In the genomic region with DNA sequence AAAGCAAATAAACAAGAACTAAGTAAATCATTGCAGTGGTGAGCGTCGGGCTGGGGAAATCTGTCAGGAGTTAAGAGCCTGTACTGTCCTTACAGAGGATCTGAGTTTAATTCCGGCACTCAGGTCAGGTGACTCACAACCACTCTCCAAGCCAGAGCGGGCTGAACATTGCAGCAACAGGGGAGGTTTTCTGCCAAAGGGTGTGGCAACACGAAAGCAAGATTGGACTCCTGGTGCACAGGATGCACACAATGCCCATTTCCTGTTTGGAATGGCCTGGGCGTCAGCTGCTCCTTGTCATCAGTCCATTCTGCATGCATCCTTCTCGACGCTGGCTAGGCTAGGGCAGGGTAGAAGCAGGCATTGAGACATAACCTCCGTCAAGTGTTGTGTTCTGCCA, we compare ENCODE assay signal across 10 mouse cellular contexts. TPM values are rescaled to one million over a fixed set of nuclear protein-coding genes. Genes with fewer than 3 reads are reported as not detected.
DNase-seq lines count a peak whose midpoint lies in the region; ATAC-seq lines count a peak whose summit lies in the region.
"Had no signal": no experiment of that assay in that cellular context is flagged by ENCODE, and none has a peak within 500 bp of the region (broad histone marks: within the 10 kb centered on the region; RNA-seq: fewer than 3 reads in every experiment).

No protein-coding gene starts in this region.

- H3K4me1 ChIP-seq in heart, embryonic 12.5 days (replicated peaks), result peaks cover 80% of the 10 kb centered on the region
- H3K4me1 ChIP-seq in megakaryocyte, embryonic 14.5 days, result peaks cover 51% of the 10 kb centered on the region
- peaks cover 37% of the 10 kb centered on the region for H3K4me1 ChIP-seq in forebrain, embryonic 13.5 days
- peaks cover 43% of the 10 kb centered on the region for H3K4me1 ChIP-seq in hindbrain, embryonic 13.5 days (replicated peaks)

- H3K4me3 ChIP-seq in heart, embryonic 12.5 days, result no peak overlapping the region
- peak overlapping the region; percentile 77 for H3K4me3 ChIP-seq in megakaryocyte, embryonic 14.5 days (replicated peaks)
- no peak overlapping the region for H3K4me3 ChIP-seq in forebrain, embryonic 13.5 days
- no peak overlapping the region for H3K4me3 ChIP-seq in hindbrain, embryonic 13.5 days
- H3K4me3 ChIP-seq: lung, embryonic 15.5 days had no signal

- no peak overlapping the region for H3K27ac ChIP-seq in heart, embryonic 12.5 days (ENCODE audit: poor library complexity, severe bottlenecking)
- no peak overlapping the region for H3K27ac ChIP-seq in forebrain, embryonic 13.5 days
- H3K27ac ChIP-seq in hindbrain, embryonic 13.5 days, result no peak overlapping the region
- H3K27ac ChIP-seq: lung, embryonic 15.5 days had no signal

- H3K36me3 ChIP-seq in heart, embryonic 12.5 days, result no peaks in the 10 kb centered on the region
- H3K36me3 ChIP-seq in megakaryocyte, embryonic 14.5 days (replicated peaks; ENCODE audit: low read length), result peaks cover 80% of the 10 kb centered on the region
- H3K36me3 ChIP-seq in forebrain, embryonic 13.5 days (ENCODE audit: poor library complexity, severe bottlenecking), result no peaks in the 10 kb centered on the region
- H3K36me3 ChIP-seq in hindbrain, embryonic 13.5 days, result peaks cover 12% of the 10 kb centered on the region
- H3K36me3 ChIP-seq: lung, embryonic 15.5 days had no signal

- no peak overlapping the region for H3K4me2 ChIP-seq in heart, embryonic 12.5 days
- no peak overlapping the region for H3K4me2 ChIP-seq in forebrain, embryonic 13.5 days
- no peak overlapping the region for H3K4me2 ChIP-seq in hindbrain, embryonic 13.5 days
- H3K4me2 ChIP-seq: lung, embryonic 15.5 days had no signal

- no peak overlapping the region for H3K9ac ChIP-seq in heart, embryonic 12.5 days
- no peak overlapping the region for H3K9ac ChIP-seq in forebrain, embryonic 13.5 days
- no peak overlapping the region for H3K9ac ChIP-seq in hindbrain, embryonic 13.5 days
- H3K9ac ChIP-seq: lung, embryonic 15.5 days had no signal

- 37% methylated on average over 9 of the region's 9 CpGs for WGBS in heart, embryonic 12.5 days
- WGBS in forebrain, embryonic 13.5 days, result 83% methylated on average over 9 of the region's 9 CpGs
- WGBS in hindbrain, embryonic 13.5 days, result 86% methylated on average over 9 of the region's 9 CpGs

- intact Hi-C loops in heart, postnatal 14 days (cut with DNase I), result no loop called here

- H3K9me3 ChIP-seq in heart, embryonic 12.5 days (replicated peaks), result no peaks in the 10 kb centered on the region
- H3K9me3 ChIP-seq in megakaryocyte, embryonic 14.5 days, result no peaks in the 10 kb centered on the region
- H3K9me3 ChIP-seq in forebrain, embryonic 13.5 days (replicated peaks), result no peaks in the 10 kb centered on the region
- no peaks in the 10 kb centered on the region for H3K9me3 ChIP-seq in hindbrain, embryonic 13.5 days
- H3K9me3 ChIP-seq: lung, embryonic 15.5 days had no signal

- peak; percentile 97 for DNase-seq in heart, adult 11 months
- peak; percentile 72 for DNase-seq in R1 (ENCODE audit: low read depth, low spot score)
- peak; percentile 50 to 57 for DNase-seq in heart, postnatal 14 days
- no peak for DNase-seq in left cerebral cortex, adult 18-20 months (ENCODE audit: low spot score in 2 of 2)

- no peak for ATAC-seq in heart, embryonic 12.5 days (ENCODE audit: insufficient number of reproducible peaks, low FRiP score)
- ATAC-seq in forebrain, embryonic 13.5 days, result no peak
- no peak for ATAC-seq in hindbrain, embryonic 13.5 days (ENCODE audit: low FRiP score)

- 0 out of 2 replicates have a peak, but pooled peaks cover 3% of the 10 kb centered on the region for H3K27me3 ChIP-seq in heart, embryonic 12.5 days (replicated peaks)
- no peaks in the 10 kb centered on the region for H3K27me3 ChIP-seq in megakaryocyte, embryonic 14.5 days (replicated peaks)
- H3K27me3 ChIP-seq in forebrain, embryonic 13.5 days, result no peaks in the 10 kb centered on the region
- peaks cover 18% of the 10 kb centered on the region for H3K27me3 ChIP-seq in hindbrain, embryonic 13.5 days

RNA-seq across cellular contexts. Expression of gene Nat9, which starts 31.6 kb away (rescaled TPM):
- polyA plus RNA-seq in heart, embryonic 12.5 days (2016; fragmentation: Nextera tagmentation; extraction: Ambion mirVana), result 13.1 and 13.3 TPM in 2 replicates
- total RNA-seq in heart, postnatal 14 days (2021), result 10 to 100 TPM; 17.0 to 17.1 TPM
- polyA plus RNA-seq in megakaryocyte, embryonic 14.5 days (2012; ENCODE audit: insufficient read depth, low replicate concordance), result 23.4 and 27.1 TPM in 2 replicates
- 10 to 100 TPM; 24.3 to 30.5 TPM for total RNA-seq in left cerebral cortex, adult 18-20 months (2021)
- 18.2 and 20.3 TPM in 2 replicates for polyA plus RNA-seq in forebrain, embryonic 13.5 days (2015; fragmentation: Nextera tagmentation; extraction: Ambion mirVana)
- polyA plus RNA-seq in hindbrain, embryonic 13.5 days (2015; fragmentation: Nextera tagmentation; extraction: Ambion mirVana), result 21.5 and 22.0 TPM in 2 replicates

RNA-seq across cellular contexts. Expression of gene Tmem104, which starts 32.0 kb away (rescaled TPM):
- 8.4 TPM in 2 replicates for polyA plus RNA-seq in heart, embryonic 12.5 days (2016; fragmentation: Nextera tagmentation; extraction: Ambion mirVana)
- 1 to 10 TPM; 9.5 to 9.6 TPM for total RNA-seq in heart, postnatal 14 days (2021)
- polyA plus RNA-seq in megakaryocyte, embryonic 14.5 days (2012; ENCODE audit: insufficient read depth, low replicate concordance), result 9.2 and 14.1 TPM in 2 replicates
- total RNA-seq in left cerebral cortex, adult 18-20 months (2021), result 10 to 100 TPM; 14.9 to 16.2 TPM
- 7.8 and 9.2 TPM in 2 replicates for polyA plus RNA-seq in forebrain, embryonic 13.5 days (2015; fragmentation: Nextera tagmentation; extraction: Ambion mirVana)
- polyA plus RNA-seq in hindbrain, embryonic 13.5 days (2015; fragmentation: Nextera tagmentation; extraction: Ambion mirVana), result 11.2 and 12.1 TPM in 2 replicates

RNA-seq across cellular contexts. Expression of gene Grin2c, which starts 47.8 kb away (rescaled TPM):
- polyA plus RNA-seq in heart, embryonic 12.5 days (2016; fragmentation: Nextera tagmentation; extraction: Ambion mirVana), result 0.15 and 0.21 TPM in 2 replicates
- total RNA-seq in heart, postnatal 14 days (2021), result under 1 TPM; 0.10 to 0.15 TPM
- polyA plus RNA-seq in megakaryocyte, embryonic 14.5 days (2012; ENCODE audit: insufficient read depth, low replicate concordance), result not detected in 2 replicates
- total RNA-seq in left cerebral cortex, adult 18-20 months (2021), result 10 to 100 TPM; 33.8 to 35.7 TPM
- polyA plus RNA-seq in forebrain, embryonic 13.5 days (2015; fragmentation: Nextera tagmentation; extraction: Ambion mirVana), result 0.04 TPM in 1 of 2 replicates, not detected in the other
- polyA plus RNA-seq in hindbrain, embryonic 13.5 days (2015; fragmentation: Nextera tagmentation; extraction: Ambion mirVana), result 0.22 TPM in 2 replicates
- total RNA-seq: common myeloid progenitor, adult 5-6 weeks had no signal

RNA-seq across cellular contexts. Expression of gene Slc9a3r1, which starts 56.1 kb away (rescaled TPM):
- 21.0 and 22.2 TPM in 2 replicates for polyA plus RNA-seq in heart, embryonic 12.5 days (2016; fragmentation: Nextera tagmentation; extraction: Ambion mirVana)
- total RNA-seq in heart, postnatal 14 days (2021), result 10 to 100 TPM; 12.7 to 13.5 TPM
- 123 and 223 TPM in 2 replicates for polyA plus RNA-seq in megakaryocyte, embryonic 14.5 days (2012; ENCODE audit: insufficient read depth, low replicate concordance)
- total RNA-seq in left cerebral cortex, adult 18-20 months (2021), result 10 to 100 TPM; 60.9 to 68.1 TPM
- polyA plus RNA-seq in forebrain, embryonic 13.5 days (2015; fragmentation: Nextera tagmentation; extraction: Ambion mirVana), result 28.8 TPM in 2 replicates
- 42.2 and 55.2 TPM in 2 replicates for polyA plus RNA-seq in hindbrain, embryonic 13.5 days (2015; fragmentation: Nextera tagmentation; extraction: Ambion mirVana)

RNA-seq across cellular contexts. Expression of gene Fdxr, which starts 57.6 kb away (rescaled TPM):
- 11.3 and 12.3 TPM in 2 replicates for polyA plus RNA-seq in heart, embryonic 12.5 days (2016; fragmentation: Nextera tagmentation; extraction: Ambion mirVana)
- total RNA-seq in heart, postnatal 14 days (2021), result 1 to 10 TPM; 7.0 to 7.5 TPM
- polyA plus RNA-seq in megakaryocyte, embryonic 14.5 days (2012; ENCODE audit: insufficient read depth, low replicate concordance), result 21.8 and 28.5 TPM in 2 replicates
- 10 to 100 TPM; 13.1 to 18.1 TPM for total RNA-seq in left cerebral cortex, adult 18-20 months (2021)
- polyA plus RNA-seq in forebrain, embryonic 13.5 days (2015; fragmentation: Nextera tagmentation; extraction: Ambion mirVana), result 19.7 and 20.5 TPM in 2 replicates
- 18.1 and 20.8 TPM in 2 replicates for polyA plus RNA-seq in hindbrain, embryonic 13.5 days (2015; fragmentation: Nextera tagmentation; extraction: Ambion mirVana)

Comparison
In these comparisons a context has a peak if more than half of its experiments do, and no peak if none do; other contexts are left out.
1. DNase-seq: peak in heart, adult 11 months (single experiment), R1 (single experiment) and heart, postnatal 14 days (2 of 2); none in left cerebral cortex, adult 18-20 months (0 of 2).